Mouse (Mus musculus): ENCODE results near the gene Etl4. TPM values are rescaled to one million over a fixed set of nuclear protein-coding genes. Genes with fewer than 3 reads are reported as not detected.

Gene Etl4
- total RNA-seq, 2 experiments from 2014 or later, result 33.2 to 39.2 TPM

GRCm38 (mm10) chr2:20516270-20516865 lies 606.8 kb downstream of the Etl4 start:
- no peak for DNase-seq
- intact Hi-C loops (cut with DNase I), result loop anchor here (5.0 kb wide), 1 partner anchor 266 kb away; no protein-coding TSS in a partner anchor

- intact Hi-C loops (cut with DNase I), result loop anchor here (2.0 to 5.0 kb wide), 2 partner anchors 23 to 264 kb away; no protein-coding TSS in a partner anchor
- no peak for DNase-seq
Measured at GRCm38 (mm10) chr2:20517853-20518252, 608.3 kb downstream of the Etl4 start.

GRCm38 (mm10) chr2:20518506-20518905 lies 608.9 kb downstream of the Etl4 start:
- no peak for DNase-seq
- intact Hi-C loops (cut with DNase I), result loop anchor here (2.0 to 5.0 kb wide), 2 partner anchors 24 to 264 kb away; no protein-coding TSS in a partner anchor

GRCm38 (mm10) chr2:20519447-20520098 lies 610.0 kb downstream of the Etl4 start:
- intact Hi-C loops (cut with DNase I), result loop anchor here (2.0 to 5.0 kb wide), 4 partner anchors 25 to 263 kb away; no protein-coding TSS in a partner anchor

GRCm38 (mm10) chr2:20520099-20520475 lies 610.5 kb downstream of the Etl4 start:
- DNase-seq, result no peak
- intact Hi-C loops (cut with DNase I), result loop anchor here (2.0 kb wide), 2 partner anchors 97 to 153 kb away; no protein-coding TSS in a partner anchor

More at GRCm38 (mm10) chr2:20519447-20520098, 610.0 kb downstream of the Etl4 start:
- peak; percentile 69 to 77 for DNase-seq

- intact Hi-C loops (cut with DNase I), result loop anchor here (2.0 kb wide), 2 partner anchors 96 to 152 kb away; no protein-coding TSS in a partner anchor
Measured at GRCm38 (mm10) chr2:20520636-20521595, 611.3 kb downstream of the Etl4 start.

GRCm38 (mm10) chr2:20521686-20522285 lies 612.2 kb downstream of the Etl4 start:
- DNase-seq, result no peak
- intact Hi-C loops (cut with DNase I), result loop anchor here (2.0 kb wide), 2 partner anchors 95 to 151 kb away; no protein-coding TSS in a partner anchor

More at GRCm38 (mm10) chr2:20520636-20521595, 611.3 kb downstream of the Etl4 start:
- peak; percentile 41 to 52 for DNase-seq

GRCm38 (mm10) chr2:20523636-20524035 lies 614.1 kb downstream of the Etl4 start:
- no peak for DNase-seq
- intact Hi-C loops (cut with DNase I), result no loop called here

GRCm38 (mm10) chr2:20525879-20526593 lies 616.5 kb downstream of the Etl4 start:
- DNase-seq, result peak in 1 of 2 experiments; percentile 26
- intact Hi-C loops (cut with DNase I), result loop anchor here (1.0 kb wide), 1 partner anchor 81 kb away; no protein-coding TSS in a partner anchor

- no peak for DNase-seq
- intact Hi-C loops (cut with DNase I), result loop anchor here (1.0 kb wide), 1 partner anchor 82 kb away; no protein-coding TSS in a partner anchor
Measured at GRCm38 (mm10) chr2:20526856-20527255, 617.3 kb downstream of the Etl4 start.

GRCm38 (mm10) chr2:20532623-20533022 lies 623.0 kb downstream of the Etl4 start:
- intact Hi-C loops (cut with DNase I), result loop anchor here (1.0 kb wide), 1 partner anchor 8 kb away; no protein-coding TSS in a partner anchor

GRCm38 (mm10) chr2:20537785-20538184 lies 628.2 kb downstream of the Etl4 start:
- intact Hi-C loops (cut with DNase I), result no loop called here
- DNase-seq, result no peak

More at GRCm38 (mm10) chr2:20532623-20533022, 623.0 kb downstream of the Etl4 start:
- DNase-seq, result no peak

GRCm38 (mm10) chr2:20538871-20539270 lies 629.3 kb downstream of the Etl4 start:
- intact Hi-C loops (cut with DNase I), result no loop called here
- no peak for DNase-seq

- intact Hi-C loops (cut with DNase I), result no loop called here
- no peak for DNase-seq
Measured at GRCm38 (mm10) chr2:20541261-20541660, 631.7 kb downstream of the Etl4 start.

GRCm38 (mm10) chr2:20542286-20542685 lies 632.7 kb downstream of the Etl4 start:
- no peak for DNase-seq
- intact Hi-C loops (cut with DNase I), result no loop called here

- DNase-seq, result no peak
- intact Hi-C loops (cut with DNase I), result no loop called here
Measured at GRCm38 (mm10) chr2:20545624-20546023, 636.0 kb downstream of the Etl4 start.

- no peak for DNase-seq
- intact Hi-C loops (cut with DNase I), result no loop called here
Measured at GRCm38 (mm10) chr2:20546496-20547348, 637.1 kb downstream of the Etl4 start.

- intact Hi-C loops (cut with DNase I), result no loop called here
- DNase-seq, result no peak
Measured at GRCm38 (mm10) chr2:20547349-20547677, 637.7 kb downstream of the Etl4 start.

All from heart, postnatal 36 days (tissue).